Mouse (Mus musculus) heart, adult 2 months (tissue): ENCODE data around the gene Grtp1. TPM values are rescaled to one million over a fixed set of nuclear protein-coding genes. Genes with fewer than 3 reads are reported as not detected.

Experiments used
- DNase-seq, 2 experiments: peaks; one replicate each; pipeline ENCODE4 v3.0.0; 2021
- H3K27ac ChIP-seq: fragments of 200-600 bp; 2 replicates; pipeline ENCODE4 v1.8.1; 2022
- H3K27me3 ChIP-seq: fragments of 200-500 bp; 2 replicates; pipeline ENCODE4 v1.6.1; 2012; ENCODE audit warnings: mild to moderate bottlenecking, low read length, inconsistent platforms, mixed read lengths; ENCODE audit not compliant: control insufficient read depth, insufficient read depth
- H3K36me3 ChIP-seq: fragments of 200-500 bp; 2 replicates; pipeline ENCODE4 v1.6.1; 2012; ENCODE audit warnings: low read length, inconsistent platforms; ENCODE audit not compliant: control insufficient read depth, insufficient read depth
- H3K4me1 ChIP-seq: fragments of 200-500 bp; 2 replicates; pipeline ENCODE4 v1.6.1; 2011; ENCODE audit warnings: low read length; ENCODE audit not compliant: control insufficient read depth, insufficient read depth
- H3K4me3 ChIP-seq: fragments of 200-600 bp; 2 replicates; pipeline ENCODE4 v1.8.1; 2022
- H3K79me2 ChIP-seq: fragments of 200-500 bp; replicated peaks from 2 replicates; pipeline ENCODE4 v1.6.1; 2012; ENCODE audit warnings: mild to moderate bottlenecking, inconsistent platforms, low read length, moderate library complexity, mixed read lengths; ENCODE audit not compliant: control insufficient read depth, insufficient read depth
- H3K9ac ChIP-seq: fragments of 200-500 bp; 2 replicates; pipeline ENCODE4 v1.6.1; 2012; ENCODE audit warnings: low read depth, mild to moderate bottlenecking, control low read depth, inconsistent platforms, low read length, mixed read lengths
- CTCF ChIP-seq: fragments of 200-600 bp; IDR thresholded peaks from 2 replicates; pipeline ENCODE4 v1.8.1; 2022; ENCODE audit warnings: antibody characterized with exemption, mild to moderate bottlenecking, moderate library complexity
- EP300 ChIP-seq: fragments of 200-500 bp; IDR thresholded peaks from 2 replicates; pipeline ENCODE4 v1.6.1; 2011; ENCODE audit warnings: low read depth, low read length, control low read depth; ENCODE audit not compliant: insufficient read depth
- POLR2A ChIP-seq: fragments of 200-500 bp; IDR thresholded peaks from 2 replicates; pipeline ENCODE4 v1.6.1; 2011; ENCODE audit warnings: mild to moderate bottlenecking, low read depth, low read length, control low read depth; ENCODE audit not compliant: insufficient read depth
- WGBS: fragments of 180-500 bp; shearing (Covaris S2); methylation state at CpG from one replicate; pipeline ENCODE4 v1.1.7; 2018; 5-methylcytosine and 5-hydroxymethylcytosine counted together
- intact Hi-C: fragments of 180-260 bp; cut with DNase I; formaldehyde crosslinking; loops from one replicate; pipeline ENCODE4 v1.15.1; 2025
- polyA plus RNA-seq: library from polyadenylated mRNA; depleted of rRNA; stranded (reverse); fragments of >200 nt; gene quantifications from 2 replicates; pipeline ENCODE4 v1.2.3, GENCODE M21; 2012
- total RNA-seq, 2 experiments: library from RNA; stranded (reverse); gene quantifications; 2 replicates each; pipeline ENCODE4 v1.2.3; 2021

Grtp1 gene
- total and polyA plus RNA-seq, 3 experiments = 3.8 to 5.1 (median 3.9) TPM

DNA sequence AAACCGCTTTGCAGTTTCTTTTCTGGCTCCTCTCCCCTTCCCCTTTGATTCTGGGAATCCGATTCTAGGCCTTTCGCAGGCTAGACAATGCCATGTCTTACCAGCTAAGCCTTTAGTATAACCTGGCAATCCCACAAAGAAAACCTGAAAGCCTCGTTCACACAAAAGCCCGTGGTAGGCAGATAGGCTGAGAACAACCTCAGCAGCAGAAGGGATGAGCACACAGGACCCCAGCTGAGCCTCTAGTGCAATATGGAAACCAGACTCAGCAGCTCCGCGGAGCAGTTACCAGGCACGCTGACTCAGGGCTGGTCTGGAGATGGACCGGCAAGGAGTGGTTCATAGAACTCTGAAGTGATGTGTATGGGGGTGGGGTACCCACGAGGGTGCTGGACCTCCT, 5.6 kb downstream of the Grtp1 start:
- intact Hi-C loops = no loop called here
- H3K79me2 ChIP-seq = no peaks in the 10 kb centered on the region
- no peaks in the 10 kb centered on the region for H3K36me3 ChIP-seq
- TF ChIP-seq POLR2A (no peak), CTCF (no peak), EP300 (no peak)
- no peak overlapping the region for H3K4me3 ChIP-seq
- 57% methylated on average over 10 of the region's 10 CpGs for WGBS
- DNase-seq = no peak
- H3K27me3 ChIP-seq = no peaks in the 10 kb centered on the region
- H3K4me1 ChIP-seq = no peaks in the 10 kb centered on the region
- no peak overlapping the region for H3K27ac ChIP-seq
- no peak overlapping the region for H3K9ac ChIP-seq

GRCm38 (mm10) chr8:13190235-13190634, 10.2 kb downstream of the Grtp1 start:
- TF ChIP-seq EP300 (no peak), CTCF (no peak), POLR2A (no peak)
- DNase-seq = no peak
- intact Hi-C loops = no loop called here
- no peaks in the 10 kb centered on the region for H3K36me3 ChIP-seq
- H3K9ac ChIP-seq = no peak overlapping the region
- H3K79me2 ChIP-seq = no peaks in the 10 kb centered on the region
- H3K4me1 ChIP-seq = no peaks in the 10 kb centered on the region
- H3K27ac ChIP-seq = no peak overlapping the region
- no peaks in the 10 kb centered on the region for H3K27me3 ChIP-seq
- H3K4me3 ChIP-seq = no peak overlapping the region
- 84% methylated on average over 8 of the region's 8 CpGs for WGBS

DNA sequence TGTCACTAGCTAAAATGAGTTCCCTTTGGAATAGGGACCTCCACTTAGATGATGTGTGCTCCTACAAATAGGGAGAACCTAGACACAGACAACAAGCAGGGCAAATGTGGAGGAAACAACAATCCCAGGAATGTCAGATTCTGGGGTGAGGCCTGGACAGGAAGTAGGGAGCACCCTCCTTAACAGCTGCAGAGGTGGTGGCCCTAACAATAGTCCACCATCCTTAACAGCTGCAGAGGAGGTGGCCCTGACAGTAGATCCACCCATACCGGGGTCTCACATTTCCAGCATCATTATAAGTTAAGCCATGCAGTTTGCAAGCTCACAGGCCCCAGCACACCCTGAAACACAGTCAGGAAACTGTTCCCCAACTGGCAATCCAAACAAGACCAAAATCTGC, 11.6 kb downstream of the Grtp1 start:
- 81% methylated on average over 1 of the region's 1 CpGs for WGBS
- no peaks in the 10 kb centered on the region for H3K36me3 ChIP-seq

GRCm38 (mm10) chr8:13188052-13188555, 12.3 kb downstream of the Grtp1 start:
- no peak for DNase-seq
- Histone ChIP-seq H3K79me2 (no peaks in the 10 kb centered on the region), H3K27ac (no peak overlapping the region), H3K36me3 (no peaks in the 10 kb centered on the region), H3K4me1 (no peaks in the 10 kb centered on the region), H3K9ac (no peak overlapping the region), H3K4me3 (no peak overlapping the region), H3K27me3 (no peaks in the 10 kb centered on the region)
- no peak for TF ChIP-seq EP300
- TF ChIP-seq CTCF = no peak
- no peak for TF ChIP-seq POLR2A
- intact Hi-C loops = no loop called here
- 86% methylated on average over 13 of the region's 13 CpGs for WGBS

More for the DNA sequence above, 11.6 kb downstream of the Grtp1 start:
- Histone ChIP-seq H3K27ac (no peak overlapping the region), H3K27me3 (no peaks in the 10 kb centered on the region), H3K9ac (no peak overlapping the region), H3K4me3 (no peak overlapping the region), H3K4me1 (no peaks in the 10 kb centered on the region), H3K79me2 (no peaks in the 10 kb centered on the region)
- no peak for DNase-seq
- TF ChIP-seq POLR2A = no peak
- no peak for TF ChIP-seq CTCF
- no peak for TF ChIP-seq EP300
- intact Hi-C loops = no loop called here

DNA sequence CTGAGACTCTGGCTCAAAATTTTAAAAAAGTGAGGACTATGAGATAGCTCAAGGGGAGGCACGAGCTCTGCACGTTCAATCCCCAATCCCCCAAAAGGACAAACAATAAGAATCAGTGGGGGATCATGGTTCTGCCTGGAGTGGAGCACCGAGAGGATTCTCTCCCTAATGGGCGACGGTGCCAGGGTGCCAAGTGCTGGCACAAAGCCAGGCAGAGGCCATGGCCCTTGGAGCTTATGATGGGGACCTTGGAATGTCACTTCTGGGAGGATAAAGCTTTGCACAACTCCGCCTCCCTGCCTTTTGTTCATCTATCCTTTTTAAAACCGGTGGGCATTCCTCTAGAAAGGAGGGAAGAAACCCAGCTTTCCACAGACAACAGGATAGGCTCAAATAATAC, 12.8 kb downstream of the Grtp1 start:
- Histone ChIP-seq H3K9ac (no peak overlapping the region), H3K36me3 (no peaks in the 10 kb centered on the region), H3K27me3 (no peaks in the 10 kb centered on the region), H3K4me1 (no peaks in the 10 kb centered on the region), H3K4me3 (no peak overlapping the region), H3K27ac (no peak overlapping the region), H3K79me2 (no peaks in the 10 kb centered on the region)
- DNase-seq = no peak
- WGBS = 75% methylated on average over 7 of the region's 7 CpGs
- intact Hi-C loops = no loop called here
- TF ChIP-seq POLR2A (no peak), CTCF (no peak), EP300 (no peak)

DNA sequence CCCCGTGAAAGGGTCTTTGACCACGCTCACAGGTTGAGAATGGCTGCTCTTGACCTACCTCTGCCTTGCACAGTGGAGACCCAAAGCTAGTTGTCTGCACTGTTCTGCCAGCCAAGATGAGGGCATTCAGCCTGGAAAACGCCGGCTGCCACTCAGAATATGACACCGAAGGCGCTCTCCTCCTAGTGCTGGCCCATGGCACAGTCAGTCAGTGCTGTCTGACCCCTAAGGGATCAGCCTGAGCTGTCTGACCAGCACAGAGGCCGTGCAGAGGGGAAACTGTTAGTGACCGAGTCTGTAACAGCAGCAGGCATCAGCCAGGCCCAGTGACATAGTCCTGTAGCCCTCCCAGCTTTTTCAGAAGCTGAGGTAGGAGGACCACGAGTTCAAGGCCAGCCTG, 13.2 kb downstream of the Grtp1 start:
- no peaks in the 10 kb centered on the region for H3K36me3 ChIP-seq
- WGBS = 78% methylated on average over 9 of the region's 9 CpGs
- intact Hi-C loops = no loop called here
- no peaks in the 10 kb centered on the region for H3K27me3 ChIP-seq
- no peaks in the 10 kb centered on the region for H3K4me1 ChIP-seq
- H3K4me3 ChIP-seq = no peak overlapping the region
- H3K9ac ChIP-seq = no peak overlapping the region
- H3K27ac ChIP-seq = no peak overlapping the region
- no peak for TF ChIP-seq CTCF
- DNase-seq = no peak
- no peaks in the 10 kb centered on the region for H3K79me2 ChIP-seq
